Mouse (Mus musculus) lung, postnatal 0 days (tissue): Measurements from ENCODE around the gene Gm37240.

Source experiments
- CTCF ChIP-seq: IDR thresholded peaks from 2 replicates; pipeline ENCODE4 v1.5.1; 2016; ENCODE audit warnings: antibody characterized with exemption, mild to moderate bottlenecking
- EP300 ChIP-seq: IDR thresholded peaks from 2 replicates; pipeline ENCODE4 v1.6.1; 2016; ENCODE audit warnings: antibody characterized with exemption, mild to moderate bottlenecking, control low read depth

- TF ChIP-seq EP300, result no peak
- no peak for TF ChIP-seq CTCF
Measured at GRCm38 (mm10) chr3:84541881-84542280, 1345.4 kb downstream of the Gm37240 start.
